Mouse (Mus musculus): ENCODE data around the gene Ly86.

DNA sequence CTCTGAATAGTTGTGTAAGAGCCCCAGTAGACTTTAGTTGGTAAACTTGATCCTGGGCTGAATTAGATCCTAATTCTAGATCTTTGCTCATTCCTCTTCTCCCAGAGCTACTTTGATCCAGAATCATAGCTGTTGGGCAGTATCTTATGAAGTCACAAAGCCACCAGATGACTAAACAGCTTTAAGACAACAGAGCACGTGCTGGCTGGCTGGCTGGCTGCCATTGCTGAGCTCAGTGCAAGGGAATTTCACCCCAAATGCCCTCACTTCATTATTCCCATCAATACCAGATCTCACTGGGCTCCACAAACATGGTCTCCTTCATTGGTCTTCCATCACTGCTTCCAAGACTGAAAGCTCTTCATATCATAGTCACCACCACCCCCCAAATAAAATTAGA lies 46.2 kb upstream of the Ly86 start:
- TF ChIP-seq POLR2A (IDR thresholded peaks at IDR 0.05; ENCODE audit: extremely low read depth, insufficient read depth, low read length) = no peak
- TF ChIP-seq CTCF (IDR thresholded peaks at IDR 0.05; ENCODE audit: low read depth, low read length) = no peak
